Mouse (Mus musculus): ENCODE measurements at regions not wholly inside any gene's neighbourhood (a gene's known extent, or its start where the extent isn't known, plus 50 kb on each side); places are given as distances from the start of the nearest gene placed in this dataset.

DNA sequence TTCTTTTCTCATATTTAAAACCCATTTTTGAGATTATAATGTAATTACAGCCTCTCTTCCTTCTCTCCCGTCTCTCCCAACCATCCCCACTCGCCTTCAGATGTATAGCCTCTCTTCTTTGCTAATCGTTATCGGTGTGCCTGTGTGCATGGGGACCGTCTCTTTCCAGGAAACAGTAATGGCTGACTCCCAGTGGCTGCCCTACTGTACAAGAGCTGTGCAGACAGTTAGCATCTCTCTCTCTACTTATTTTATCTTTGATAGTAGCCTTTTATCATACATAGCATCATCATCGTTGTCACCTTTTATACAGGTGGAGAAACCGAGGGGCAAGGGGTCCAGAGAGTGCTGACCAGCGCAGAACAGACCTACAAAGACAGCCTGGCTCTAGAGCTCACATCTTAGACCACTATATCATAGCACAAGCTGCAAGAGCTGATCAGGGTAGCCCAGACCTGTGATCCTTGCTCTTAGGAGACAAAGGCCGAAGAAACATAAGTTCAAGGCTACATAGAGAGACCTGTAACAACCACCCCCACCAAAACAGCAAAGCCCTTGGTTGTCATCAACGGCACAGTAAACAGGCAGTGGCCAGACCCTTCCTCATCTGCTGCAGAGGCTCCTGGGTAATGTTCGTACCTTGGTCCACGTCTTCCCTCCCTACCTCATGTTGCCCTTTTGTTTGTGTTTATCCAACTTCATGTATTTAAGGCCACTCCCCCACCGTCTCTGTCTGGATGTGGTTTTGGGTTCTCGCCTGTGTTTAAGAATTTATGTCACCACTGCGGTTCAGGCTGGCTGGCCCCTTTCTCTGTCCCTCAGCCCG is 103.1 kb upstream of the Cpm start:
- Histone ChIP-seq H3K4me1 (peaks cover 23% of the 10 kb centered on the region), H3K9ac (no peak overlapping the region), H3K9me3 (no peaks in the 10 kb centered on the region), H3K27ac (no peak overlapping the region), H3K27me3 (no peaks in the 10 kb centered on the region), H3K4me3 (no peak overlapping the region), H3K36me3 (no peaks in the 10 kb centered on the region), H3K4me2 (replicated peaks) (no peak overlapping the region)
- no peak for ATAC-seq (ENCODE audit: low FRiP score, low read depth)
- 65% methylated on average over 16 of the region's 16 CpGs for whole genome bisulfite sequencing

DNA sequence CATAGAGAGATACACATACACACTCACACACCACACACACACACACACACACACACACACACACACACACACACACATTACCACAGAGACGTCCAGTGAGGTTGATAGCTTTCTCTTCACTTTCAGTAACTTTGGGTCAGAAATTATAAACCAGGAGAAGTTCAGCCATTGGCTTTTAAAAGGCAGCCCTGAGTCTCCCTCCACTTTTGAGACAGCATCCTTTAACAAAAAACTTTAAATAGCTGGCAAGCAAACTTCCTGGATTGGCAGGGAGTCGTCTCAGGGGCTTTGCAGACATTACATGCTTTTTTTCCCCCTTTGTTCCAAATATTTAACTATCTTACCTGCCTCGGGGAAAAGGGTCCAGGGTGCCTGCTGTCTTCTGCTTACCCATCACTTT is 103.7 kb upstream of the Cpm start:
- H3K4me3 ChIP-seq, result no peak overlapping the region
- no peak overlapping the region for H3K27ac ChIP-seq
- no peaks in the 10 kb centered on the region for H3K27me3 ChIP-seq
- H3K9me3 ChIP-seq, result no peaks in the 10 kb centered on the region
- 55% methylated on average over 3 of the region's 3 CpGs for WGBS
- H3K36me3 ChIP-seq, result no peaks in the 10 kb centered on the region
- no peak overlapping the region for H3K4me2 ChIP-seq (replicated peaks)
- ATAC-seq (ENCODE audit: low FRiP score, low read depth), result no peak
- no peak overlapping the region for H3K9ac ChIP-seq
- peaks cover 29% of the 10 kb centered on the region for H3K4me1 ChIP-seq

DNA sequence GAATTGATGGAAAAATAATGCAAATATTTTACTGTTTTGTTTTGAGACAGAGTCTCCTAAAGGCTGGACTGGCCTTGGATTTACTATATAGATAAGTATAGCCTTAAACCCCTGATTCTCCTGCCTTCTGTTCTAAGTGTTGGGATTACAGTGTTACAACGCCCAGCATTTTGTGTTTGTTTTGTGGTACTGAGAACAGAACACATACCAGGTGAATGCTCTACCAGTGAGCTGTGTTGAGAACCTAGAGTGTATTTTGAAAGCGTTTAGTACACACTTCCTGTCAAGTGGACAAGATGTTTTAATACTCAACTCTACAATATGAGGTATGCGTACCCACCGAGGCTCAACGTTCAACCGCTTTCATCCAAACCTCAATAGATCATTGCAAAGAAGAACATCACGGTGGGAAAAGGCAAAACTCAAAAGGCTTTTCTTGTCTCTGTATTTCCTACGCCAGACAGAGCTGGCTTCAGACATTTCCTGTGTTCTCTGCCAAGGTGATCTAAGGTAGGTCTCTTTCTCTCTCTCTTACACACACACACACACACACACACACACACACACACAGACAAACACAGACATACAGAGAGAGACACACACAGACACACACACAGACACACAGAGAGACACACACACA is 104.3 kb upstream of the Cpm start:
- no peak overlapping the region for H3K4me3 ChIP-seq
- H3K4me2 ChIP-seq (replicated peaks), result no peak overlapping the region
- H3K36me3 ChIP-seq, result no peaks in the 10 kb centered on the region
- H3K27me3 ChIP-seq, result no peaks in the 10 kb centered on the region
- ATAC-seq (ENCODE audit: low FRiP score, low read depth), result no peak
- 81% methylated on average over 8 of the region's 8 CpGs for WGBS
- no peak overlapping the region for H3K27ac ChIP-seq
- peaks cover 33% of the 10 kb centered on the region for H3K4me1 ChIP-seq
- H3K9me3 ChIP-seq, result no peaks in the 10 kb centered on the region
- no peak overlapping the region for H3K9ac ChIP-seq

DNA sequence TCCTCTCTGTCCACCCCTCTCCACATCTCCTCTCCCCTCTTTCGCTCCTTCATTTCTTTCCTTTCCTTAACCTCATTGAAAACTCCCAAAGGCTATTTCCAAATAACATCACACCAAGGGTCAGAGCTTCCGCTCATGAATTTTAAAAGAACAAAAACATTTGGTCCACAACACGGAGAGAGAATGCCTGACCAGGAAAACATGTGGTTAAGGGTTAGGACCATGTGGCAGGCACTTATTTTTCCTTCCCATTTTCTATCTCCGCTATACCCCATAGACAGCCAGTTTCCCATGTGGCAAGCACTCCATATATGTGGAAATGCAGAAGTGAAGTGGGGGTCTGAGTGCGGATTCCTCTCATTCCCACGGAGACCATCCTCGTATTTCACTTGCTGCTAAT is 105.2 kb upstream of the Cpm start:
- ATAC-seq (ENCODE audit: low FRiP score, low read depth), result no peak
- no peak overlapping the region for H3K4me2 ChIP-seq (replicated peaks)
- peaks cover 42% of the 10 kb centered on the region for H3K4me1 ChIP-seq
- WGBS, result 77% methylated on average over 7 of the region's 7 CpGs
- no peak overlapping the region for H3K27ac ChIP-seq
- H3K9ac ChIP-seq, result no peak overlapping the region
- H3K27me3 ChIP-seq, result no peaks in the 10 kb centered on the region
- no peak overlapping the region for H3K4me3 ChIP-seq
- H3K36me3 ChIP-seq, result no peaks in the 10 kb centered on the region
- no peaks in the 10 kb centered on the region for H3K9me3 ChIP-seq

DNA sequence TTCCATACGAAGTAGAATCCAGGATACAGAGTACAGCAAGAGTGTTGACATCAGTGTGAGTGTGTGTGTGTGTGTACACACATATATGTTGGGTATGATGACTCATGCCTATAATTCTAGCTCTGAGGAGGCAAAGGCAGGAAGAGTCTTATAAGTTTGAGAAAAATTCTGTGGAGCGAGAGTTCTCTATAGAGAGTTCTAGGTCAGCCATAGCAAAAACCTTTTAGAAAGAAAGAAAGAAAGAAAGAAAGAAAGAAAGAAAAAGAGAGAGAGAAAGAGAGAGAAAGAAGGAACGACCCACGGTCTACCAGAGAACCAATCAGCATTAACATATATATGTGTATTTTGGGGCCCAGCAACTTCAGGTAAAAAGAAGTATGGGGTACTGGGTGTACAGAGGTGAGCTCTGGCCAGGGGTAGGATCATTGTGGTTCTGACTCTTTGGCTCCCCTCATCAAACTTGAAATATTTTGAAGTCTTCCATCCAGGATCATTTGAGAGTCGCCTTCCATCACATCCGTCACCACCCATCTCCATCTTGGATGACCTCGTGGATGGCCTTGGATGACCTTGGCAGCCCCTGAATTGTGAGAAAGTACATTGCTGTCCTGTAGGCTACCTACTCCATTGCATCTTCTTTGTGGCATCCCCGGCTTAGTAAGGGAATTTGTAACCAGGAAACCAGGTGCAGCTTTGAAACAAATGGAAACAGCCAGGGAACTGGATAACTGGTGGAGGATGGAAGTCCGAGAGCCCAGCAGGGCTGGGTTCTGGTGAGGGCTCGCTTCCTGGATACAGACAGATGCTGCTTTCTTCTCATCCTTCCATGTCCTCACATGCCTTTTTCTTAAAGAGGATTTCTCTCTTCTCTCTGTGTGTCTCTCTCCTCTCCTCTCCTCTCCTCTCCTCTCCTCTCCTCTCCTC is 106.1 kb upstream of the Cpm start:
- H3K27me3 ChIP-seq, result no peaks in the 10 kb centered on the region
- no peaks in the 10 kb centered on the region for H3K36me3 ChIP-seq
- H3K4me1 ChIP-seq, result peaks cover 51% of the 10 kb centered on the region
- H3K27ac ChIP-seq, result no peak overlapping the region
- H3K9ac ChIP-seq, result no peak overlapping the region
- no peak for ATAC-seq (ENCODE audit: low FRiP score, low read depth)
- 92% methylated on average over 10 of the region's 10 CpGs for WGBS
- H3K4me2 ChIP-seq (replicated peaks), result no peak overlapping the region
- no peaks in the 10 kb centered on the region for H3K9me3 ChIP-seq
- H3K4me3 ChIP-seq, result no peak overlapping the region

DNA sequence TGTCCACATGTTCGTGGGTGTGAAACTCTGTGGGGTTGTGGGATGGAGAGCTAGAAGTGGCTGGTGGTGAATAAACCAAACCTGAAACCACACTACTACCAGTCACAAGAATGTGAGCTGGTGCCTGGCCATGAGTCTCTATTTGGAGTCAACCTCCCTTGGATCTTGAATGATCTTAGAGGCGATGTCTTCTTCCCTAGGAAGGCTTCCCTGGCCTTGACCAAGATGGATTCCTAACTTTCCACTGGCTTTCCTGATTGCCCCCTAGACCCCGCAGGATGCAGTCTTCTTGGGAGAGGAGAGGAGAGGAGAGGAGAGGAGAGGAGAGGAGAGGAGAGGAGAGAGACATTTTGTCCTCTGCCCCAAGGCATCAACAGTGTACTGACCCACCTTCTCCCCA is 106.9 kb upstream of the Cpm start:
- Histone ChIP-seq H3K9ac (no peak overlapping the region), H3K27ac (peak overlapping the region; percentile 12; the same call in 1 of the 2 replicates), H3K4me2 (replicated peaks) (no peak overlapping the region; the same call in 1 of the 2 replicates), H3K9me3 (no peaks in the 10 kb centered on the region), H3K4me3 (no peak overlapping the region), H3K36me3 (no peaks in the 10 kb centered on the region), H3K4me1 (peaks cover 58% of the 10 kb centered on the region), H3K27me3 (no peaks in the 10 kb centered on the region)
- ATAC-seq (ENCODE audit: low FRiP score, low read depth), result no peak
- 71% methylated on average over 3 of the region's 3 CpGs for WGBS

DNA sequence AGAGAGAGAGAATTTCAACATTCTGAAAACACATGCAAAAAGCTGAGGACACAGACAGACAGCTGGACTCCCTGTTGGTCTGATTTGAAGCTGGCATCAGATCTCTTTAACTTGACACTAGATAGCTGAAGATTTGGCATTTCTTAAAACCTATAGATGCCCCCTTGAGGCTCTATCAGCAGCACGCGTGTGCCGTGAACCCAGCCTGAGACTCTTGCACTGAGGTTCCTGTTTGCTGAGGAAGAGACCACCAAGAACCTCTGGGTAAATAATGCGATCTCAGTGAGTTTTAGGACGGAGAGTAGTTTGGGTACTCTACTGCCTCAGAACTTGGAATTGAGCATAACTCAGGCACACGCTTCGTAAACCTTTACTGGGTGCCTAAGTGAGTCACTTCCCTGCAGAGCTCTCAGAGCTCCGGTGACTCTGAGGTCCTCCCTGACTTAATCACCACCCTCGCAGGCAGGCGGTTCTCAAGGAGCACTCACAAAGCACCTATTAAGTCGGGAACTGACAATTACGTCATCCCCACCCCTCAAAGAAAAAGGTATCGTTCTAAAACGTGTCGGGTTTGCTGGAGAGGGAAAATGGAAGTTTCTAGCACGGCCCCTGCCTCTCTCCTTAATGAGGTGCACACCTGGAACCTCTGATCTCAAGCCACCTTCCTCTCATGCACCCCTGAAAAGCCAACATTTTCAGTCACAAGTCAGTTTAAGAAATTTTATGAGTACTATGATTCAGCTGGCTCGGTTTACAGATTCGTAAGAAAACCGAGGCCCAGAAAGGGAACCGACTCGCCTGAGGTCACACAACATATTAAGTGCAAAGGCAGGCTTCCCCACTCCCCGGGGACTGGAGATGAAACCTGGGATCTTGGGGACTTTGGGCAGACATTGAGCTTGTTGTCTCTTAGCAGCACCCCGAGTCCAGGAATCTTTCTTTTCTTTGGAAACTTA is 107.7 kb upstream of the Cpm start:
- H3K27ac ChIP-seq, result peak overlapping the region; percentile 12; the same call in 1 of the 2 replicates
- H3K4me2 ChIP-seq (replicated peaks), result peak overlapping the region; percentile 38

DNA sequence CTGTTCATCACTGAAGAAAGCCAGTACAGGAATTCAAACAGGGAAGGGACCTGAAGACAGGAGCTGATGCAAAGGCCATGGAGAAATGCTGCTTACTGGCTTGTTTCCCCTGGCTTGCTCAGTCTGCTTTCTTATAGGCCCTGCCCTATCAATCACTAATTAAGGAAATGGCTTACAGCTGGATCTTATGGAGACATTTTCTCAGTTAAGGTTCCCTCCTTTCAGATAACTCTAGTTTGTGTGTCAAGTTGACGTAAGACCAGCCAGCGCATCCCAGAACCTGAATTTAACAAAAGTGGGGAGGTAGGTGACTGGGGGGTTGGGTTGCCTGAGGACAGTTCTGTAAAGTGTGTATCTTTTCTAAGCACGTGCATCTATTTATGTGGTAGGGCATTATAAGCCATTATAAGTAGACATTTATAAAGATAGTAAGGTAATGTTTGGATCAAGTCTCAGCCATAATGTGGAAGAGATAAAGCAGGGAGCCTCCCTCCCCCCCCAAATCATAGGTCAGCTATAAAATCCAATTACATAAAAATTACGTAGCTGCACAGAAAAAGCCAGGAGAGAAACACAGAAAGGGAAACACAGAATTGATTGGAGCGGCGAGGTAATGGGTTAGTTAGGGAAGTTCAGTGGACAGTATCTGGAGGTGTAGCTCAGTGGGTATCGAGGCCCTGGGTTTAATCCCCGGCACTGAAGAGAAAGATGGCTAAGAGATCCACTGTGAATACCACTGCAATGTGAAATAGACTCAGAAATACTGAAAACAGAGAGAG is 108.6 kb upstream of the Cpm start:
- H3K27me3 ChIP-seq, result no peaks in the 10 kb centered on the region
- no peak overlapping the region; the same call in 1 of the 2 replicates for H3K9ac ChIP-seq
- no peaks in the 10 kb centered on the region for H3K36me3 ChIP-seq
- no peak overlapping the region for H3K4me3 ChIP-seq
- no peak overlapping the region for H3K27ac ChIP-seq
- no peak for ATAC-seq (ENCODE audit: low FRiP score, low read depth)
- no peaks in the 10 kb centered on the region for H3K9me3 ChIP-seq
- no peak overlapping the region for H3K4me2 ChIP-seq (replicated peaks)
- 84% methylated on average over 8 of the region's 8 CpGs for WGBS
- peaks cover 60% of the 10 kb centered on the region for H3K4me1 ChIP-seq

More for the DNA sequence above, 107.7 kb upstream of the Cpm start:
- H3K27me3 ChIP-seq, result no peaks in the 10 kb centered on the region
- H3K36me3 ChIP-seq, result no peaks in the 10 kb centered on the region
- H3K4me1 ChIP-seq, result peaks cover 60% of the 10 kb centered on the region
- no peaks in the 10 kb centered on the region for H3K9me3 ChIP-seq
- WGBS, result 35% methylated on average over 23 of the region's 23 CpGs
- H3K9ac ChIP-seq, result no peak overlapping the region; the same call in 1 of the 2 replicates
- no peak overlapping the region for H3K4me3 ChIP-seq
- ATAC-seq (ENCODE audit: low FRiP score, low read depth), result peak; percentile 70

DNA sequence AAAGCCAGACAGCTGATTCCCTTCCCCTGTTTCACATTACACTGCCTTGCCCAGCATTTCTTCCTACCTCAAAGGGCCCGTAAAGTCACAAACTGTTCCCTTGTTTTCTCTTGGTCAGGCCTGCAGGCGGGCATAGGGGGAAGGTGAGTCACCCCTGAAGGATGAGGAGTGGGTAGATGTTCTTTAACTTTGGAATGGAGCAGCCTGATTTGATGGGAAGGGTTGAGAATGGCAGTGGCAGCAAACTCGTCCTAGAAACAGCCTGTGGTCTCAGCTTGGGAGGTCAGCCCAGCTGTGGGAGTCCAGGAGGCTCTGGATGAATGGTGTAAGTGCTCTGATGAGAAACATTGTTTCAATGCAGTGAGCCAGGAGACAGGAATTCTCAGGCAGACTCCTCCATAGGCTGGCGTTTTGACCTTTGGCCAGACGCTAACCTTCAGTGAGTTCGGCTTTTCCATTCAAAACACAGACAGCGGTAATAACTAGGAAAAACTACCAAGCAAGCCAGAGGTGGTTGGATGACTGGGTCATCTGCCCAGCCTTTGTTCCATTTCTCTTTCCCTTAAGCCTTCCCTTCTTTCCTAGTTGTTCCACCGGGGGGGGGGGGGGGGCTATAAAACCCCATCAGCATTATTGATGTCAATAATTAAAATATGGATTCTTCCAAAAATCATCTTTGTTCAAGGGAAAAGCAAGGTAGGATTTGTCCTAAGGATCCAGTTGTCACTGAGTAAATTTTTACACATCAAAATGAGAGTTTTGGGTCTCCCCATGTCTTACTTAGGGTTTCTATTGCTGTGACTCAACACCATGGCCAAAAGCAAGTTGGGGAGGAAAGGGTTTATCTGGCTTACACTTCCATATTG is 109.4 kb upstream of the Cpm start:
- Histone ChIP-seq H3K4me3 (no peak overlapping the region), H3K36me3 (no peaks in the 10 kb centered on the region), H3K4me1 (peaks cover 52% of the 10 kb centered on the region), H3K27me3 (no peaks in the 10 kb centered on the region), H3K27ac (no peak overlapping the region), H3K9ac (no peak overlapping the region), H3K4me2 (replicated peaks) (no peak overlapping the region), H3K9me3 (no peaks in the 10 kb centered on the region)
- ATAC-seq (ENCODE audit: low FRiP score, low read depth), result no peak
- WGBS, result 45% methylated on average over 8 of the region's 8 CpGs
